Mouse (Mus musculus): ENCODE results near the gene Shisal2a.
A peak's percentile ranks its signal among the peaks of the same experiment; 100 is the strongest.

Shisal2a gene

DNA sequence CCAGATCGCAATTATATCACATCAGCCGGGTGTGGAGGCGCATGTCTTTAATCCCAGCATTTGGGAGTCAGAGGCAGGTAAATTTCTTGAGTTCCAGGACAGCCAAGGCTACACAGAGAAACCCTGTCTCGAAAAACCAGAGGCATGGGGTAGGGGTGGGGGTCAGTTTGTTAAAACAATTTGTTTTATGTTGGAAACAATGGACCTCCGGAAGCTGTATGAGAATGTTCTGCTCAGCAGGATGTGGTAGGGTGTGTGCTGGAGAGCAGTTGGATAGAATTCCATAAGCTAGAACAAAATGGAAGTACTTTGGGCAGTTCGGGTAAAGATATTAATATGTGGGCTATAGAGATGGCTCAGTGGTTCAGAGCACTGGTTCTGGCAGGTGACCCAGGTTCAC is 47.7 kb downstream of the Shisal2a start:
- no peak for DNase-seq

DNA sequence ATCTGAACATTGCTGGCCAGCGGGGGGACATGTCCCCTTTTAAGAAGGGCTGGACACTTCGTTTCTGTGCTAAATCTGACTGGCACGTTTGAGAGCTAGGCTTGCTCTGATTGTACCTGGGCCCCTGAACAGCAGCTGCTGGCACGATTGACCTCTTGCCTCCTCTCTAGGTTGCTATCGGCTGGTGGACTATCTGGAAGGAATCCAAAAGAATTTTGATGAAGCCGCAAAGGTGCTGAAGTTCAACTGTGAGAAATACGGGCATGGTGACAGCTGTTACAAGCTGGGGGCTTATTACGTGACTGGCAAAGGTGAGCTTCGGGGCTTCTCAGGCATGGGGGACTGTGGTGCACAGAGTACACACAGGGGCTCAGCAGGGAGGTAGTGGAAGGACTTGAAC is 51.1 kb downstream of the Shisal2a start:
- no peak for DNase-seq

DNA sequence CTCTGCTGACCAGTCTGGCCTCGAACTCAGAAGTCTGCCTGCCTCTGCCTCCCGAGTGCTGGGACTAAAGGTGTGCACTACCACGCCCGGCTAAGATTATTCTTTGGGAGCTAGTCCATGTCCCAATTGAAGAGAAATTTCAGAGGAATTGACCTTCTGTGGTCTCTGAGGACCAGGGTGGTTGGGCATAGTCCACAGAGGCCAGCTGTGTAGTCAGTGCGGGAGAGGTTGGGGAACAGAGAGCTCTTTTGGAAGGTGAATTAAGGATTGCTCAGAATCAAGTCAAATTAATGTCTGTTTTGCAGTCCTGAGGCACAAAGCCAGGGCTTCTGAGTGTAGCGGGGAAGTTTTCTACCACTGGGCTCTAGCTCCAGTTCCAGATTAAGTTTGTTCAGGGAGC is 53.3 kb downstream of the Shisal2a start:
- no peak for DNase-seq

DNA sequence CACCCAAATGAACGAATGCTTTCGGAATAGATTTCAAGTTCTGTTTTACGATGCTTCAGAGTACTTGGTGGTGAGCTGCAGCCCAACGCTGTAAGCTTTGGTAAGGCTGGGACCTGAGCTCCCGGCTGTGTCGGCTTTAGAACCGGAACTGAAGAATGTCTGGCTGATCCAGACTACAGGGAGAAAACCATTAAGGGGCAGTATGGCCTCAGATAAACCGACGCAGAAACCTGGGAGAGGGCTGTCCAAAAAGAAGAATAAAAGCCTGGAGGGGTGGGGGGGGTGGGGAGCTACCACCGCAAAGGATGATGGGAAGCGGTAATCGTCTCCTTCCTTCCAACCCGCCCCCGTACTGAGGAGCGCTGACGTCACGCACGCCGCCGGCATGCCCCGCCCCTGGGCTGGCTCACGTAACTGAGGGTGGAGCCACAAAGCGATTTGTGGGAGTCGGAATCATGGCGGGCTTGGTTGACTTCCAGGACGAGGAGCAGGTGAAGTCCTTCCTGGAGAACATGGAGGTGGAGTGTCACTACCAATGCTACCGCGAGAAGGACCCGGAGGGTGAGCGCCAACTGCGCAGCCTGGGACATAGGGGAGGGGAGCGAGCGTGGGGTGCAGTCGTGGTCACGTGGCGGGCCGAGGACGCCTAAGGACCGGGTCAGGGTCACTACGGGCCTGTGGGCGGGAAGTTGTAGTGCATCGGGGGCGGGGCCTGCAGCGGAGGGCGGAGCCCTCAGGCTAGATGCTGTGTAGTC is 55.2 kb downstream of the Shisal2a start, which contains the start of gene Coa7:
Gene Coa7 (plus strand): TSS at position 411 of the 755 bp plus-strand sequence.
- peak; percentile 97 for DNase-seq

DNA sequence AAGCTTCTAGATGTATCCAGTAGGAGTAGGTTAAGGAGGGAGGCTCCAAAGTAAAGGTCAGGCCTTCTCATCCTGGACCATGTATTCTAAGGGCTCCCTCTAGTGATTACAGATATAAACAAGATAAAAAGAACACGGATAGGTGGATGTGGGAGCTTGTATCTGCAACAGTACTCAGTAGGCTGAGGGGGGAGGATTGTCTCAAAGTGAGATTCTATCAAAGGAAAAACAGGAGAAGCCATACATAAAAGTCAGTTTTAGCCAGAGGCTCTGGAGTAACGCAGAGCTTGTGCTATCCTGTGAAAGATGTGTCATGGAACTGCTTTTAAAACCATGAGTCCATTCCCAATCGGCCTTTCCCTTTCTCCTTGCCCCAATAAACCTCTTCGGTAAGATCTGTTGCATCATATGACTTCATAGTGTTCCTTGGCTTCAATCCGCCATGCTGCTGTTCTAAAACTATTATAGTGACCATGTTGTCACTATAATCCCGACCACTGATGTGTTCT is 56.0 kb downstream of the Shisal2a start:
- no peak for DNase-seq

DNA sequence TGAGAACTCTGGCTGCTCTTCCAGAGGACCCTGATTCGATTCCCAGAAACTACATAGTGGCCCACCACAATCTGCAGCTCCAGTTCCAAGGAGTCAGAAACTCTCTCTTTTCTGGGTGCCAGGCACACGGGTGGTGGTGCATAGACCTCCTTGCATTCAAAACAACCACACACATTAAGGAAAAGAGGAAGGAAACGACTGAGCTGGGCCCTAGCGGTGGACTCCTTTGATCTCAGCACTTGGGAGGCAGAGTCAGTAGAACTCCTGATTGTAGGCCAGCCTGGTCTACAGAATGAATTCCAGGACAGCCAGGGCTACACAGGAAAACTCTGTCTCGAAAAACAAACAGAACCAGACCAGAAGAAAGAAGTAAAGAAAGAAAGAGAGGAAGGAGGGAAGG is 59.6 kb downstream of the Shisal2a start:
- DNase-seq, result no peak

DNA sequence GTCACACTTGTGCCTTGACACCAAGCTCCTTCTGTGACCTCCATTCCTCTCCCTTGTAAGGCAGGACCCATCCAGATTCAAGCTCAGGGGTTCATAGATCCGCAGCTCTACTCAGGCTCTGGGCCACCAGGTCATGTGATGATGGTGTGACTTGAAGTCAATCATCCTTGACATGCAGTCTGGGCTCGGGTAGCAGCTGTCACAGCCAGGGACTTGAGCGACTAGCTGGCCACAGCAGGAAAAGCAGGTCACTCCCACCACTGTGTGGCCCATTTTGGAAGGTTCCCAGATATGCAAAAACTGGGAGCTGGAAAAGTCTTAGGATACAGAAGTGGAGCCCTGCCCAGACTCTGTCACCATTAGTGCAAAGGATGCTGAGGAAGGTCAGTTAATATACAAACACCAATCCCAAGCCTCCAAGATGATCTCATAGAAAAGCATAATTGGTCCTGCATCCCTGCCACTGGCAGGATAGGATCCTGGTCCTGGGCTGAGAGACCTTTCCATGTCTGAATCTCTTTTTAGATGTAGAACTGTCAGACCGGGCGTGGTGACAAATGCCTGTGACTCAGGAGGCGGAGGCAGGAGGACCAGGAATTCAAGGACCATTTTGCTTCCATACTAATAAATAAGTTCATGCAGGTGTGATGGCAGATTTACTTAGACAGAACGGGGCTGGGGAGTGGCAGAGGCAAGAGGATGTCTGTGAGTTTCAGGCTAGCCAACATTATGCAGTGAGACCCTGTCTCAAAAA is 62.3 kb downstream of the Shisal2a start:
- DNase-seq, result no peak

DNA sequence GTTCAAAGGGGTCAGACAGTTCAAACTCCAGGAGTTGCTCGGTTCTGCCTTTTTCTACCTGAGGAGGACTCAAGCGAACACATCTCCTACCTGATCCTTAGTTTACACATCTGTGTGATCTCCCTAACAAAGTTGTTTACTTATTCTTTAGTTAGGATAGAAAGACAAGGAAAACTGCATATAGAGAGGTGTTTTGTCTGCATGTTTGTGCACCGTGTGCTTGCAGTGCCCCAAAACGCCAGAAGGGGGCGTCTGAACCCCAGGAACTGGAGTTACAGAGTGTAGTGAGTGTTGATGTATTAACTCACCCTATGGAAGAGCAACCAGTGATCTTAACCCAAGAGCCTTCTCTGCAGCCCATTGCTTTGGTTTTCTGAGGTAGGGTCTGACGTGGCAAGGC is 63.4 kb downstream of the Shisal2a start:
- no peak for DNase-seq

DNA sequence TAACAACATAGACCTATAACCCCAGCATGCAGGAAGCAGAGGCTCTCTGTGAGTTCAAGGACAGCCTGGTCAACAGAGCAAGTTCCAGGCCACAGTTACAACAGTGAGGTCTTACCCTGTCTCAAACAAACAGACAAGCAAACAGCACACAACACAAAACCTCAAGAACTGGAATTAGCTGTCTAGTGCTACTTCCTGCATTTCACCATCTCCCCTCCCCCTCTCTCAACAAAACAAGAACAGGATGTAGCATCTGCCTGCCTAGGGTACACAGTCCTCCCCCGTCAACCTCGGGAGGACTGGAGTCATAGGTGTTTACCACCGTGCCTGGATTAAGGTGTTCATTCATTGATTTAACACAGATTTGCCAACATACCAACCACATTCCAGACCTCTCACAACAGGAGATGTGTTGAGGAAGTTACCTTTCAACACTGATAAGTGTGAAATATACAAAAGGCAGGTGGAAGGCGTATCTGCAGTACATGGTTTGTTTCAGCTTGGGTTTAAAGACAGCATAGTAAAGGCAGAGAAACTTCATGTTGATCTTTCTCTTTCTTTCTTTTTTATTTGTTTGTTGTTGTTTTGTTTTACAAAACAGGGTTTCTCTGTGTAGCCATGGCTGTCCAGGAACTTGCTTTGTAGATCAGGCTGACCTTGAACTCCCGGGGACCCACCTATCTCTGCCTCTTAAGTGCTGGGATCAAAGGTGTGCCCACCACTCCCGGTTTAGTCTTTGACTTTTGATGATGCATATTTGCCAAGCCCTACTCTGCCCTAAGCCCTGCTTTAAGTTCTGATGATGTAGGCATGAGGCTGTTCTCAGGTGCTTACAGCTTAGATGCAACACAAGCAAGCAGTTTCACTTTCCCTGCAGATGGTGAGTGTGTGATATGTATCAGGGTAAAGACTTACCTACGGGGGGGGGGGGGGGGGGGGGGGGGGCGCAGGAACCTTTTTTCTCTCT is 64.2 kb downstream of the Shisal2a start:
- DNase-seq, result no peak
